Mouse (Mus musculus): ENCODE results near the gene Cacna2d3. TPM values are rescaled to one million over a fixed set of nuclear protein-coding genes. Genes with fewer than 3 reads are reported as not detected.

The Cacna2d3 gene
- polyA plus RNA-seq, 2 experiments, result 0.03 TPM; not detected in 1

DNA sequence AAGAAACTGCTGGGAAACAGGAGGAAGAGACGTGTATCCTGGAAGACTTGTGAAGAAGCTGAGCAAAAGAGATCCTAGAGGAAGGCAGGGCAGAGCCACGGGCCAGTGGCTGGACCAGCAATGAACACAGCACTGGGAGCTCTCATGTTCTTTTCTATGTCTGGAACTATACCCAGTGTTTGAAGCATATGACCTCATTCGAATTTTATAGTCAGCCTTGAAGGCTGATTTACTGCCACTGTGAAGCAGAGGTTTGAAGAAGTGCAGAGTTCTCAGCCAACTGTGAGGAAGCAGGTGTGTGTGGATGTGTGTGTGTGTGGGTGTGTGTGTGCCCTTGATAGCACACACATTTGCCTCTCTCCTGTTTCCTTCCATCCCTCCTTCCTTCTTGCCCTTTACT is 483.2 kb downstream of the Cacna2d3 start:
- H3K4me1 ChIP-seq (replicated peaks; ENCODE audit: control insufficient read depth in 2 of 2, insufficient read depth in 2 of 2, low read length in 1 of 2), result no peaks in the 10 kb centered on the region
- no peaks in the 10 kb centered on the region for H3K36me3 ChIP-seq (replicated peaks; ENCODE audit: control insufficient read depth, insufficient read depth, low read depth)
- no peak overlapping the region for H3K9ac ChIP-seq (replicated peaks)
- no peak overlapping the region for H3K4me3 ChIP-seq (ENCODE audit: insufficient read depth in 1 of 2, low read depth in 2 of 2, low read length in 2 of 2)
- no peak overlapping the region for H3K27ac ChIP-seq
- H3K4me2 ChIP-seq (ENCODE audit: low read depth), result no peak overlapping the region
- TF ChIP-seq CTCF (IDR thresholded peaks at IDR 0.05; ENCODE audit: low read depth), result no peak
- no peak for TF ChIP-seq EP300 (IDR thresholded peaks at IDR 0.05; ENCODE audit: low read depth)
- DNase-seq (ENCODE audit: low read depth in 3 of 3, low spot score in 3 of 3) (no peak), ATAC-seq (ENCODE audit: insufficient read depth) (no peak)
- H3K27me3 ChIP-seq (ENCODE audit: control insufficient read depth, insufficient read depth, low read length), result no peaks in the 10 kb centered on the region
- 45% methylated on average over 3 of the region's 3 CpGs for WGBS (ENCODE audit: insufficient replicate concordance)
- no peaks in the 10 kb centered on the region for H3K9me3 ChIP-seq (ENCODE audit: control insufficient read depth, low read length)

DNA sequence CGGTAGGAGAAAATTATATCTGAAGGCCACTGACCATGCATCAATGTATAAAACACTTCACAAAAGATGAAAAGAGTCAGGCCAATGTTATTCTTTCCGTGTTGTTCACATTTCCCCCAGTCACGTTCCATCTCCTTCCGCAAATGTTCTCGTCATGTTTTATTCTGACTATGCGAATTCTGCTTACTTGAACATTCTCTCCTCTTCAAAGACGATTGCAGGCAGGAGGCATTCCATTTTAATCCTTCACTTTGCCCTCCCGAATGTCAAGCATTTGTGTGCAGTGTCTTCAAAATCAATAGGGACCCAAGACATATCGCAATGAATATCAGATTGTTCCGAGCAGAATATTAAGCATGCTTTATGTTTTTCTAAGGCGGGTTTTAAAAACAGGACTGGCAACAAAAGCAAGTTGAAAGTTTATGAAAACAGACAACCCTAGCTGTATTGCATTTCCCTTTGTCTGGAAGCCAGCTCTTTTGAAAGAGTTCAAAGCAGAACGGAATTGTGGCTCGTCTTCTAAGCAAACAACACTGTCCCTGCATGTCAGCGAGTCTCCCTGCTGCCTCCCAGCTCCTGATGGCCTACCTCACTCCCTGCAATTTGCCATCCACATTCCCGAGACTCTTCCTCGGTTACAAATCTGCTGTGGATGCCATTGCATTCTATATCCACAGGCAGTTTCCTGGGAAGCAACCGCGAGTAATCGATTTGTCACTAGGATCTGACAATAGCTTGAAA is 492.5 kb downstream of the Cacna2d3 start:
- no peak for ATAC-seq (ENCODE audit: insufficient read depth)

DNA sequence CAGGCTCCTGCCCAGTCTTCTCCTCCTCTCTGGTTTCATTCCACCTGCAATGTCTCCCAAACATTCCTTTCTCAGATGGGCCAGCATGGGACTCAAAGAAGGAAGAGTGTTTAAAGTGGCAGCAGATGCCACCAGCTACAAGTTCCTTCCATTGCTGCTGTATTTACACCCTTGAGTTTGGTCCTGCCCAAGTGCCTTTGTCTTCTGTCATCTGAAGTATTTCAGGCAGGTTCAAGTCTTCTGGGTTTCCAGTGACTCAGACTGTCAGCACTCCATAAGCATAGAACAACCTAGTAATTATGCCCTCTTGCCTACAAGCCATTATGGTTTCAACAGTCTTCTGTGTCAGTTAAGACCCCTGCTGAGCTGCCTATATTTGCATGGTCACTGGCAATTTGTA is 493.2 kb downstream of the Cacna2d3 start:
- Histone ChIP-seq H3K4me2 (ENCODE audit: low read depth) (no peak overlapping the region), H3K36me3 (replicated peaks; ENCODE audit: control insufficient read depth, insufficient read depth, low read depth) (no peaks in the 10 kb centered on the region), H3K4me1 (replicated peaks; ENCODE audit: control insufficient read depth in 2 of 2, insufficient read depth in 2 of 2, low read length in 1 of 2) (no peaks in the 10 kb centered on the region), H3K27me3 (ENCODE audit: control insufficient read depth, insufficient read depth, low read length) (no peaks in the 10 kb centered on the region), H3K9ac (replicated peaks) (no peak overlapping the region), H3K4me3 (ENCODE audit: insufficient read depth in 1 of 2, low read depth in 2 of 2, low read length in 2 of 2) (no peak overlapping the region), H3K9me3 (ENCODE audit: control insufficient read depth, low read length) (no peaks in the 10 kb centered on the region), H3K27ac (no peak overlapping the region)
- no peak for DNase-seq (ENCODE audit: low read depth in 3 of 3, low spot score in 3 of 3)
- TF ChIP-seq EP300 (IDR thresholded peaks at IDR 0.05; ENCODE audit: low read depth) (no peak), CTCF (IDR thresholded peaks at IDR 0.05; ENCODE audit: low read depth) (no peak)
- no peak for ATAC-seq (ENCODE audit: insufficient read depth)

More for the DNA sequence above, 492.5 kb downstream of the Cacna2d3 start:
- no peak for TF ChIP-seq CTCF (IDR thresholded peaks at IDR 0.05; ENCODE audit: low read depth)
- TF ChIP-seq EP300 (IDR thresholded peaks at IDR 0.05; ENCODE audit: low read depth), result no peak
- 58% methylated on average over 19 of the region's 19 CpGs for WGBS (ENCODE audit: insufficient replicate concordance)
- Histone ChIP-seq H3K36me3 (replicated peaks; ENCODE audit: control insufficient read depth, insufficient read depth, low read depth) (no peaks in the 10 kb centered on the region), H3K27me3 (ENCODE audit: control insufficient read depth, insufficient read depth, low read length) (no peaks in the 10 kb centered on the region), H3K4me3 (ENCODE audit: insufficient read depth in 1 of 2, low read depth in 2 of 2, low read length in 2 of 2) (no peak overlapping the region), H3K9ac (replicated peaks) (no peak overlapping the region), H3K27ac (no peak overlapping the region), H3K4me2 (ENCODE audit: low read depth) (no peak overlapping the region), H3K4me1 (replicated peaks; ENCODE audit: control insufficient read depth in 2 of 2, insufficient read depth in 2 of 2, low read length in 1 of 2) (no peaks in the 10 kb centered on the region), H3K9me3 (ENCODE audit: control insufficient read depth, low read length) (no peaks in the 10 kb centered on the region)
- no peak for DNase-seq (ENCODE audit: low read depth in 3 of 3, low spot score in 3 of 3)

DNA sequence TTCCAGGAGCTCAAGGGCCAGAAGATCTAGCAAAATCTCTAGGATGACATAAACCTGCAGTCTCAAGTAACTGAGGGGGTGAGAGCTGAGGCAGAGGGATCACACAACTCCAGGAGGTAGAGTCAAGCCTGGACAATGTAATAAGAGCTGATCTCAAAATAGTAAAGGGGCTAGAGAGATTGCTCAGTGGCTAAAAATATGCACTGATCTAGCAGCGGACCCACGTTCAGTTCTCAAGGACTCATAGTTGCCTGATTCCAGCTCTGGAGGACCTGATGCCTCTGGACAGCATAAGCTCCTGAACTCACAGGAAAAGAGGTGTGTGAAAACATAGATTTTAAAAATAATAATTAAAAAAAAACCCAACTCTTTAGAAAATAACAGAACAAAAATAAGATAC is 493.7 kb downstream of the Cacna2d3 start:
- no peak overlapping the region for H3K4me2 ChIP-seq (ENCODE audit: low read depth)
- TF ChIP-seq CTCF (IDR thresholded peaks at IDR 0.05; ENCODE audit: low read depth) (no peak), EP300 (IDR thresholded peaks at IDR 0.05; ENCODE audit: low read depth) (no peak)
- no peaks in the 10 kb centered on the region for H3K4me1 ChIP-seq (replicated peaks; ENCODE audit: control insufficient read depth in 2 of 2, insufficient read depth in 2 of 2, low read length in 1 of 2)
- DNase-seq (ENCODE audit: low read depth in 3 of 3, low spot score in 3 of 3), result no peak
- H3K27me3 ChIP-seq (ENCODE audit: control insufficient read depth, insufficient read depth, low read length), result no peaks in the 10 kb centered on the region
- H3K4me3 ChIP-seq (ENCODE audit: insufficient read depth in 1 of 2, low read depth in 2 of 2, low read length in 2 of 2), result no peak overlapping the region
- no peak for ATAC-seq (ENCODE audit: insufficient read depth)
- H3K27ac ChIP-seq, result no peak overlapping the region
- no peak overlapping the region for H3K9ac ChIP-seq (replicated peaks)
- no peaks in the 10 kb centered on the region for H3K9me3 ChIP-seq (ENCODE audit: control insufficient read depth, low read length)
- no peaks in the 10 kb centered on the region for H3K36me3 ChIP-seq (replicated peaks; ENCODE audit: control insufficient read depth, insufficient read depth, low read depth)
- 56% methylated on average over 2 of the region's 2 CpGs for WGBS (ENCODE audit: insufficient replicate concordance)

DNA sequence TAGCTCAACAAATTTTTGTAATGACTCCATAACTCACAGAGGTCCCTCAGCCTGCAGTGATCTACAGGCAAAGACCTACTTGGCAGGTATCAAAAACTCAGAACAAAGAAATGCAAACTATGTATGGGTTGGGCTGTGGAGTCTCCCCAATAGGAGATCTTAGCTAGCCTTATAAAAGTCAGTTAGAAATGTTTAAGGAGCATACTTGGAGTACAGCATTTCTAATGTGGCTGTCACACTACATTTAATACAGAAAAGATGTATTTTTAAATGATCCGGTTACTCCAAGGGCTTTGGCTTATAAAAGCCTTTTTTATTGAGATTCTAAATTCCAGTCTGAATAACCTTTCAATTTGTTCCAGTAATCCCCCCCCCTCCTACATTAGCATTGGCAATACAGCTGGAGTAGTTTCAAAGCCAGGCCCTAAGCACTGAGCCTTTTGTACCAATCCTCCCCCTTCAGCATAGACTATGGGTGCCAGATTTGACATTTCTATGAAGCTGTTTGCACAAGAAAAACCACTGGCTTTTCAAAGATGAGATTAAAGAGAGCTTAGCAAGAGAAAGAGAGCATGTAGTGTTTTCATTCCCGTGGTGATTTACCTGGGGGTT is 495.8 kb downstream of the Cacna2d3 start:
- WGBS (ENCODE audit: insufficient replicate concordance), result 45% methylated on average over 2 of the region's 2 CpGs
- H3K36me3 ChIP-seq (replicated peaks; ENCODE audit: control insufficient read depth, insufficient read depth, low read depth), result no peaks in the 10 kb centered on the region
- ATAC-seq (ENCODE audit: insufficient read depth) (no peak), DNase-seq (ENCODE audit: low read depth in 3 of 3, low spot score in 3 of 3) (no peak)
- H3K4me2 ChIP-seq (ENCODE audit: low read depth), result no peak overlapping the region
- H3K4me1 ChIP-seq (replicated peaks; ENCODE audit: control insufficient read depth in 2 of 2, insufficient read depth in 2 of 2, low read length in 1 of 2), result no peaks in the 10 kb centered on the region
- no peak overlapping the region for H3K27ac ChIP-seq
- no peak for TF ChIP-seq EP300 (IDR thresholded peaks at IDR 0.05; ENCODE audit: low read depth)
- no peak for TF ChIP-seq CTCF (IDR thresholded peaks at IDR 0.05; ENCODE audit: low read depth)
- no peak overlapping the region for H3K9ac ChIP-seq (replicated peaks)
- no peaks in the 10 kb centered on the region for H3K9me3 ChIP-seq (ENCODE audit: control insufficient read depth, low read length)
- H3K4me3 ChIP-seq (ENCODE audit: insufficient read depth in 1 of 2, low read depth in 2 of 2, low read length in 2 of 2), result no peak overlapping the region
- no peaks in the 10 kb centered on the region for H3K27me3 ChIP-seq (ENCODE audit: control insufficient read depth, insufficient read depth, low read length)

All from liver, embryonic 14.5 days (tissue).